Mouse (Mus musculus): ENCODE results near the gene Antxr2.

Gene Antxr2

DNA sequence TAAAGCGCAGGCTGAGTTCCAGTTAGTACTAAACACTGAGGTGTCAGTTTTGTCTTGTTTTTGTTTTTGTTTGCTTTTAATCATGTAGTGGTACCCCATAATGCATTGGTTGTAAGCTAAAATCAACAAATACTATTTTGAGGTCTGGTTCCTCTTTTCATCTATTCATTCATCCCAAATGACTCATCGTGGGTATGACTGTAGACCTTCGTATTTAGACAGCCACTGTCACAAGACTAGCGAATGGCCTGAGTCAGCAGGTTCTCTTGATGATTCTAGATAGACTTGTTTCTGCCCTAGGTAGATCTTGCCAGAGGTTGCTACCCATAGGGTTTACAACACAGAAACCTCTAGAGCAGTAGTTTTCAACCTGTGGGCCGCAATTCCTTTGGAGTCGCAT lies 116.9 kb downstream of the Antxr2 start:
- DNase-seq (ENCODE audit: low spot score in 2 of 2) = no peak

GRCm38 (mm10) chr5:97907482-97907881 lies 123.4 kb downstream of the Antxr2 start:
- DNase-seq (ENCODE audit: low spot score in 2 of 2) = no peak

DNA sequence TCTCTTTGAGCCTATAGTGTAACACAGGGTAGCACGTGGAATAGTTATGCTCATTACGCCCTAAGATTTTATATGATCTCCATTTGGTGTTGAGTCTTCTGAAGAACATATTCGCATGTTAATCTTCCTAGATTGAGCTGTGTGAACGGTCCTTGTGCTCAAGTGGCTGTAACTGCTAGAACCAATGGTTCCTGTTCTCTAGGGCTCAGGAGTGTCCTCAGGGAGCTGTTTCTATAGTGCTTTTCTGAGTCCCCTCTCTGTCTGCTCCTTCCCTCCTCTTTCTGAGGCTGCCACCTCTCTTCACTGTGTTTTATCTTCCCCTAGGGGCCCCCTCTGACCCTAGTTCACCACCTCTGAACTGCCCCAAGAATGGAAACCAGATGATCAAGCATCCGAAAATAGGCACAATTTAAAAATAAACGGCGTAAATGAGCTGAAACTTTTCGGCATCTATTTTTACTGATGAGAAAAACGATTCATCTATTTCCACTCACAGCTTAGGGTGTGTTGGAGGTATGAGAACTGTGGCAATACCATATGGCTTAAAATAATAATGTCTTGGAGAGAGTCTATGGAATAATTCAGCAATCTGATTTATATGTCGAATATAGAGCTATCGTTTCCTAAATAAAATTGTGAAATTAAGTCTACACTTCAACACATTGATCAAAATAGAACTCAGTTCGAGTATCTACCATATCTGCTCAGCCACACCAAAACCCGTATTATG lies 124.1 kb downstream of the Antxr2 start:
- DNase-seq (ENCODE audit: low spot score in 2 of 2) = no peak

GRCm38 (mm10) chr5:97905856-97906255 lies 125.0 kb downstream of the Antxr2 start:
- no peak for DNase-seq (ENCODE audit: low spot score in 2 of 2)

DNA sequence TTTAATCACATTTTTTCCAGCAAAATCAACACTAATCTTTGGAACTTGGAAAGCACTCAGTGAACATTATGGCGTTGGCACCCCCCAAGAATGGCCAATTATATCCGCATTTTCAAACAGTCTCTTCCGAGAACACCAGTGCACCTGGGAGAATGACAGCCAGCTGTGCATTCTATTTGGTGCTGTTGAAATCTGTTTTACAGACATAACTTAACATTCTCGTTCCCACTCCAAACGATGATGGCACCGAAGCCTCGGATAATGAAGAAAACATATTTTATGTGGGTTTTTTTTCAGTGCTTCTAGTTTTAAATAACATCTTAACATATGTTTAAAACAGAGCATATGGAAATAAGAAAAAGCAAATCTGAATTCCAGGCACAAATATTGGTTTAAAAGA lies 129.7 kb downstream of the Antxr2 start:
- DNase-seq (ENCODE audit: low spot score in 2 of 2) = no peak

GRCm38 (mm10) chr5:97899321-97899720 lies 131.5 kb downstream of the Antxr2 start:
- no peak for DNase-seq (ENCODE audit: low spot score in 2 of 2)

DNA sequence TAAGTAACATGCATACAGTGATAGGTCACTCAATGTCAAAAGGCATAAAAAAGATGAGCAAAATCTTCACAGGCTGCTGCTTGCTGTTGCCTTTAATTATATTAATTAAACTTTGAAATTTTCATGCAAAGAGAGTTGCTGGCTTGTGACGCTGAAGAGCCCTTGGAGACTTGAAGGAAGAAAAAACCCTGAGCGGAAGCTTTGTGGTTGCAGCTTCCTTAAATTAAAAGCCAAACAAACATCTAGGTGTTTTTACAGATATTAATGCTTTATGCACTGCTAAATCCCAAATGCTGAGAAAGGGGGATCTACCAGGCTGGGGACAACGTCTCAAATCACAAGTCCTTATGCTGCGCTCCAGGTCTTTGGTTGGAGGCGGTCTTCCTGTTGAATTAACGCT lies 145.4 kb downstream of the Antxr2 start:
- DNase-seq (ENCODE audit: low spot score in 2 of 2) = no peak

- DNase-seq (ENCODE audit: low spot score in 2 of 2) = no peak
These were observed 146.7 kb downstream of the Antxr2 start for GRCm38 (mm10) chr5:97884110-97884509.

GRCm38 (mm10) chr5:97881421-97881820 lies 149.4 kb downstream of the Antxr2 start:
- no peak for DNase-seq (ENCODE audit: low spot score in 2 of 2)

- DNase-seq (ENCODE audit: low spot score in 2 of 2) = no peak
These were observed 150.7 kb downstream of the Antxr2 start for GRCm38 (mm10) chr5:97880115-97880514.

DNA sequence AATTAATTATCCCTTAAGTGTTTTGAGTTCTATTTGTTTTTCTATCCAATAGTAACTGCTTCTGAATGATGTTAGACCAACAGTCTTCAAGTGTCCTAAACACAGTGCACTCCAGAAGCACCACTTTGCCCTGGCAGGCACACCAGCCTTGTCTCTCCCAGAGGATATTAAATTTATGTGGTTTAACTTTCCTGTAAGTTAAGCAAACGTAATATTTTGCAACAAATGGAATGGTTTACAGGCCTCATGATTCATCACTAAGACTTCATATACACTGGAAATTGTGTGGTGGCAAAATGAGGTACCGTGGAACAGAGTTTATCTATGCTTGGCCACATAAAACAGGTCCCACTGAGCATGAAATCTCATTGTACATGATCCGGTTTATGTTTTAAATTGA lies 152.0 kb downstream of the Antxr2 start:
- DNase-seq (ENCODE audit: low spot score in 2 of 2) = no peak

- DNase-seq (ENCODE audit: low spot score in 2 of 2) = no peak
These were observed 152.5 kb downstream of the Antxr2 start for GRCm38 (mm10) chr5:97878215-97878794.

DNA sequence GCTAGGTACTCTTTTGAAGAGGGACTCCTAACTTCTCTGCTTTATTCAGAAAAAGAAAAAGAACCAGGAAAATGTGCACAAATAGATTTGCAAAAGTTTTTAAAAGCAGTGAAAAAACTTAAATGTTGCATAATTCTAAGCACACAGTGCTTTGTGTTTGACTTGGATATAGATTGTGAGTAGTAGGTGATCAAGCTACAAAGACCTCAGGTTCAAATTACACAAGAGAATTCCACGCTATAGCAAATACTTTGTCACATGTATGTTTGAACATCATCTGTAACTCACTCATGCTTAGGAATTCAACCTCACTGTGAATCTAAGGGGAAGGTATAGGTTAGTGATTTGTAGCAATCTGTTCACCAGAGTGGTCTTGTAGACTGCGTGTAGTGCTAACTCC lies 153.9 kb downstream of the Antxr2 start:
- no peak for DNase-seq (ENCODE audit: low spot score in 2 of 2)

GRCm38 (mm10) chr5:97867921-97868320 lies 162.9 kb downstream of the Antxr2 start:
- no peak for DNase-seq (ENCODE audit: low spot score in 2 of 2)

GRCm38 (mm10) chr5:97866975-97867374 lies 163.9 kb downstream of the Antxr2 start:
- DNase-seq (ENCODE audit: low spot score in 2 of 2) = no peak

DNA sequence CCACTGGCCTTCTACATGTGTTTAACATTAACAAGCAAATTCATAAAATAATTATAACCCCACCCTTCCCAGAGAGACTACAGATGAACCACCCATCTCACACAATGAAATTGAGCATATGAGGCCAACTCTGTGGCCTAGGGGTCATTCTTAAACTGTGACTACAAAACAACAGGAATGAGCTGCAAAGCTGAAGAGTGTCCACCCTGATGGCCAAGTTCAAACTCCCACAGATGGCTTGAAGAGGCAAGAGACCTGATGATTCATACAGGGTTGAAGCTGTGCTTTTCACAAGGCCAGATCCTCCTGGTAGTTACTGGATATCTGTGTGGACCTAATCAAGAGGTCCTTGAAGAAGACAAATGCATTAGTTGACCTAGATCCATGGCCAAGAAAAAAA lies 173.7 kb downstream of the Antxr2 start:
- DNase-seq (ENCODE audit: low spot score in 2 of 2) = no peak

- no peak for DNase-seq (ENCODE audit: low spot score in 2 of 2)
These were observed 178.7 kb downstream of the Antxr2 start for GRCm38 (mm10) chr5:97851981-97852748.

DNA sequence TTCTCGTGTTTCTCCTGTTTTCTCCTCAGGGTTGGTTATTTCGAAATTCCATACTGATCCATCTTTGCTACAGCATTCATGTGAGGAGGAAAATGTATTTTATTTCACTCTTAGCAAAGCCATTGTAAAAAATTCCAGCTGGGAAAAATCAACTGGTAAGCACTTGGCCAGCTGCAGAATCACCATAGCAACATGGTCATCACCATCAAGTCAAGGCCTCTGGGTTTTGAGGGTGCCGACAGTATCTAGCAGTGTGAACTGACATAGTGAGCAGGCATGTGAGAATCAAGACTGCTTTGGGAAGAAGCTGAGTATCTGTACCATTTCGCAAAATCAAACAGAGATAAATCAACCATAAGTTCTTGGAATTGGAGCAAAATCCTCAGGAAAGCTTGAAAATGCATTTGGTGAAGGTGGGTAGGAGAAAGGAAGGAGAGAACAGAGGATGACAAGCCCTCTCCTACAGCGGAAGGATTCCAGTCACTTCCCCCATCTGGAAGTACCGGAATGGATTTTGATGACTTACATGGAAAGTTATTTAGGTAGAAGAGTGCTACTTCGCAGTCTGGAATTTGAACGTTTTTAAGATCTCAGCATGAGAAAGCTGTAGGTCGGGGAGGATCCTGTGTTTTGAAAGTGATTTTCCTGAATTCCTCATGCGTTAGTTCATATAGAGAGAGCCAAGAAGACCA lies 183.5 kb downstream of the Antxr2 start:
- no peak for DNase-seq (ENCODE audit: low spot score in 2 of 2)

DNA sequence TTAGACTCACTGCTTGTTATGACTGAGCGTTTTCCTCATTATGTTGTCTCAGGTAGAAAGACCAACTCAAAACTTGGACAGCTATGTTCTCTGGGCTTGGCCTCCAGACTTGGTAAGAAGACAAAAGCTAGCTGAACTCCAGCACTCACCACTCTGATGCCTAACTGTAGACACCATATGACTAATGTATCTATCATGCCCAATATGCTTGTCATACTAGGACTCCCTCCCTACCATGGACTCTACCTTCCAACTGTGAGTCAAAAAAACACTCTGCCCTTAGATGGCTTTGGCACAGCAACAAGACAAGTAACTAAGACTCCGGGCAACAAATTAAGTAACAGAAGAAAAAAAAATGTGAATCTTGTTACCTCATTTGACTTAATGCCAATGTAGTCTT lies 184.3 kb downstream of the Antxr2 start:
- DNase-seq (ENCODE audit: low spot score in 2 of 2) = no peak

- DNase-seq (ENCODE audit: low spot score in 2 of 2) = no peak
These were observed 188.8 kb downstream of the Antxr2 start for GRCm38 (mm10) chr5:97842016-97842415.

DNA sequence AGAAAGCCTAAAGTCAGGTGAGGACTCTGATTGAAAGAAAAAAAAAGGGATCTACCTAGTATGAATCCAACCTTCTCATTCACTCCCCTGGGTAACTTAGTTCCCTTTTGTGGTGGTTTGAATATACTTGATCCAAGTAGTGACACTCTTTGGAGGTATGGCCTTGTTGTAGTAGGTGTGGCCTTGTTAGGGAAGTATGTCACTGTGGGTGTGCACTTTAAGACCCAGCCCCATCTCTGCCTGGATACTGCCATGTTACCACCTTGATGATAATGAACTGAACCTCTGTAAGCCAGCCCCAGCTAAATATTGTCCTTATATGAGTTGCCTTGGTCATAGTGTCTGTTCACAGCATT lies 190.9 kb downstream of the Antxr2 start:
- no peak for DNase-seq (ENCODE audit: low spot score in 2 of 2)

GRCm38 (mm10) chr5:97839271-97839923 lies 191.4 kb downstream of the Antxr2 start:
- no peak for DNase-seq (ENCODE audit: low spot score in 2 of 2)

Measured in spleen, postnatal 10 days (tissue).